Mouse (Mus musculus): ENCODE data around the gene Tacc2. TPM values are rescaled to one million over a fixed set of nuclear protein-coding genes. Genes with fewer than 3 reads are reported as not detected.

Tacc2 gene
- total and polyA plus RNA-seq, 3 experiments: 3.5 to 21.5 TPM; not detected in 1

GRCm38 (mm10) chr7:130756343-130756835 lies 179.2 kb downstream of the Tacc2 start:
- H3K4me3 ChIP-seq (ENCODE audit: control insufficient read depth in 1 of 2, insufficient read depth in 1 of 2, low read depth in 2 of 2, low read length in 2 of 2): no peak overlapping the region
- TF ChIP-seq ELF1 (IDR thresholded peaks at IDR 0.05; ENCODE audit: low read depth, low read length): no peak
- no peak for TF ChIP-seq MAX (IDR thresholded peaks at IDR 0.05; ENCODE audit: low read length)
- TF ChIP-seq HCFC1 (IDR thresholded peaks at IDR 0.05; ENCODE audit: low read depth, low read length): no peak
- TF ChIP-seq RCOR1 (IDR thresholded peaks at IDR 0.05; ENCODE audit: low read depth, low read length): no peak
- TF ChIP-seq NRF1 (IDR thresholded peaks at IDR 0.05; ENCODE audit: insufficient read depth, low read depth, low read length, poor library complexity, severe bottlenecking): no peak
- no peak for TF ChIP-seq POLR2AphosphoS5 (IDR thresholded peaks at IDR 0.05; ENCODE audit: borderline replicate concordance, low read depth, low read length)
- no peak for TF ChIP-seq POLR2AphosphoS2 (IDR thresholded peaks at IDR 0.05; ENCODE audit: low read length)
- no peak for TF ChIP-seq MAFK (IDR thresholded peaks at IDR 0.05; ENCODE audit: borderline replicate concordance, low read depth, low read length)
- no peak for TF ChIP-seq NELFE (IDR thresholded peaks at IDR 0.05; ENCODE audit: low read depth, low read length)
- no peak for TF ChIP-seq MXI1 (IDR thresholded peaks at IDR 0.05; ENCODE audit: low read depth, low read length)
- TF ChIP-seq SMC3 (IDR thresholded peaks at IDR 0.05; ENCODE audit: low read depth, low read length): no peak
- TF ChIP-seq CHD2 (IDR thresholded peaks at IDR 0.05; ENCODE audit: low read length): no peak
- no peak for DNase-seq (ENCODE audit: low read depth, low spot score)

GRCm38 (mm10) chr7:130757326-130757865 lies 180.2 kb downstream of the Tacc2 start:
- no peaks in the 10 kb centered on the region for H3K9me3 ChIP-seq (replicated peaks; ENCODE audit: insufficient read depth, low read length)
- no peak for TF ChIP-seq UBTF (IDR thresholded peaks at IDR 0.05; ENCODE audit: borderline replicate concordance, insufficient read depth, low read depth, low read length)
- TF ChIP-seq MAZ (IDR thresholded peaks at IDR 0.05; ENCODE audit: low read depth, low read length): no peak
- no peak for TF ChIP-seq POLR2AphosphoS5 (IDR thresholded peaks at IDR 0.05; ENCODE audit: borderline replicate concordance, low read depth, low read length)
- no peak for TF ChIP-seq ELF1 (IDR thresholded peaks at IDR 0.05; ENCODE audit: low read depth, low read length)
- no peak for TF ChIP-seq SIN3A (IDR thresholded peaks at IDR 0.05; ENCODE audit: low read length)
- no peak for TF ChIP-seq MAX (IDR thresholded peaks at IDR 0.05; ENCODE audit: low read length)
- TF ChIP-seq MYB (IDR thresholded peaks at IDR 0.05; ENCODE audit: low read depth, low read length): no peak
- TF ChIP-seq GATA1 (IDR thresholded peaks at IDR 0.05; ENCODE audit: low read depth, low read length): no peak
- no peak for TF ChIP-seq USF2 (IDR thresholded peaks at IDR 0.05; ENCODE audit: borderline replicate concordance in 1 of 2, insufficient read depth in 1 of 2, low read depth in 1 of 2, low read length in 2 of 2)
- no peak for TF ChIP-seq KAT2A (conservative IDR thresholded peaks at IDR 0.05; ENCODE audit: low read depth, low read length)
- TF ChIP-seq POLR2AphosphoS2 (IDR thresholded peaks at IDR 0.05; ENCODE audit: low read length): no peak
- no peak for TF ChIP-seq ZNF384 (IDR thresholded peaks at IDR 0.05; ENCODE audit: low read depth, low read length)
- TF ChIP-seq BHLHE40 (IDR thresholded peaks at IDR 0.05; ENCODE audit: borderline replicate concordance, low read depth, low read length): no peak
- no peak for TF ChIP-seq SMC3 (IDR thresholded peaks at IDR 0.05; ENCODE audit: low read depth, low read length)
- no peak for TF ChIP-seq TCF12 (IDR thresholded peaks at IDR 0.05; ENCODE audit: low read depth, low read length)
- TF ChIP-seq GABPA (IDR thresholded peaks at IDR 0.05; ENCODE audit: low read depth, low read length): no peak
- TF ChIP-seq TBP (IDR thresholded peaks at IDR 0.05; ENCODE audit: low read depth, low read length): no peak
- DNase-seq (ENCODE audit: low read depth, low spot score): no peak
- no peaks in the 10 kb centered on the region for H3K79me2 ChIP-seq (ENCODE audit: control insufficient read depth, insufficient read depth, low read length, poor library complexity)
- H3K9ac ChIP-seq (ENCODE audit: control insufficient read depth, low read depth, low read length, poor library complexity, severe bottlenecking): no peak overlapping the region
- no peaks in the 10 kb centered on the region; a peak in 1 of 4 replicates for H3K36me3 ChIP-seq (ENCODE audit: control insufficient read depth in 1 of 2, insufficient read depth in 2 of 2, low read length in 2 of 2)
- no peaks in the 10 kb centered on the region for H3K4me1 ChIP-seq (ENCODE audit: control insufficient read depth in 1 of 2, insufficient read depth in 2 of 2, low read length in 2 of 2)
- no peak overlapping the region for H3K27ac ChIP-seq (ENCODE audit: control insufficient read depth, low read depth, low read length)
- H3K27me3 ChIP-seq (ENCODE audit: control insufficient read depth in 1 of 2, insufficient read depth in 2 of 2, low read length in 2 of 2): no peaks in the 10 kb centered on the region
- H3K4me3 ChIP-seq (ENCODE audit: control insufficient read depth in 1 of 2, insufficient read depth in 1 of 2, low read depth in 2 of 2, low read length in 2 of 2): no peak overlapping the region

More at GRCm38 (mm10) chr7:130756343-130756835, 179.2 kb downstream of the Tacc2 start:
- no peaks in the 10 kb centered on the region for H3K79me2 ChIP-seq (ENCODE audit: control insufficient read depth, insufficient read depth, low read length, poor library complexity)
- no peak overlapping the region for H3K9ac ChIP-seq (ENCODE audit: control insufficient read depth, low read depth, low read length, poor library complexity, severe bottlenecking)
- no peaks in the 10 kb centered on the region for H3K27me3 ChIP-seq (ENCODE audit: control insufficient read depth in 1 of 2, insufficient read depth in 2 of 2, low read length in 2 of 2)
- no peaks in the 10 kb centered on the region for H3K9me3 ChIP-seq (replicated peaks; ENCODE audit: insufficient read depth, low read length)
- H3K27ac ChIP-seq (ENCODE audit: control insufficient read depth, low read depth, low read length): no peak overlapping the region
- H3K36me3 ChIP-seq (ENCODE audit: control insufficient read depth in 1 of 2, insufficient read depth in 2 of 2, low read length in 2 of 2): no peaks in the 10 kb centered on the region; a peak in 1 of 4 replicates
- H3K4me1 ChIP-seq (ENCODE audit: control insufficient read depth in 1 of 2, insufficient read depth in 2 of 2, low read length in 2 of 2): no peaks in the 10 kb centered on the region
